Mouse (Mus musculus) forebrain, embryonic 15.5 days (tissue): ENCODE results near the gene Tmem88b. TPM values are rescaled to one million over a fixed set of nuclear protein-coding genes. Genes with fewer than 3 reads are reported as not detected.
"Not testable (repeated sequence)": the region's sequence is repeated elsewhere in the genome, so short reads cannot be mapped to it uniquely, and the experiment has no call there.

ENCODE experiments used
- ATAC-seq: fragments of 200-750 bp; cut with Nextera tagmentation; replicated peaks from 2 replicates; pipeline ENCODE4 v1.8.0; 2017; ENCODE audit warnings: mild to moderate bottlenecking, moderate TSS enrichment, moderate library complexity
- H3K27ac ChIP-seq: fragments of 300-500 bp; sonication (generic); replicated peaks from 2 replicates; pipeline ENCODE4 v1.5.1; 2015; ENCODE audit warnings: mild to moderate bottlenecking, inconsistent platforms
- H3K27me3 ChIP-seq: fragments of 300-500 bp; sonication (generic); 2 replicates; pipeline ENCODE4 v1.6.1; 2015; ENCODE audit warnings: inconsistent platforms
- H3K36me3 ChIP-seq: fragments of 300-500 bp; sonication (generic); 2 replicates; pipeline ENCODE4 v1.6.1; 2015; ENCODE audit warnings: mild to moderate bottlenecking, inconsistent platforms
- H3K4me1 ChIP-seq: fragments of 300-500 bp; sonication (generic); 2 replicates; pipeline ENCODE4 v1.6.1; 2015; ENCODE audit warnings: inconsistent platforms
- H3K4me2 ChIP-seq: fragments of 300-500 bp; sonication (generic); replicated peaks from 2 replicates; pipeline ENCODE4 v1.6.1; 2015; ENCODE audit warnings: mild to moderate bottlenecking, inconsistent platforms
- H3K4me3 ChIP-seq: fragments of 300-500 bp; sonication (generic); 2 replicates; pipeline ENCODE4 v1.5.1; 2015; ENCODE audit warnings: mild to moderate bottlenecking, inconsistent platforms
- H3K9ac ChIP-seq: fragments of 300-500 bp; sonication (generic); replicated peaks from 2 replicates; pipeline ENCODE4 v1.6.1; 2015; ENCODE audit warnings: mild to moderate bottlenecking, inconsistent platforms
- H3K9me3 ChIP-seq: fragments of 300-500 bp; sonication (generic); 2 replicates; pipeline ENCODE4 v1.6.1; 2016; ENCODE audit warnings: inconsistent platforms
- WGBS: fragments of 180-500 bp; shearing (Covaris S2); methylation state at CpG from one replicate; pipeline ENCODE4 v1.1.7; 2015; ENCODE audit warnings: mixed read lengths; 5-methylcytosine and 5-hydroxymethylcytosine counted together
- polyA plus RNA-seq: library from polyadenylated mRNA; unstranded; fragments of >200 nt; fragmentation: Nextera tagmentation; extraction: Ambion mirVana; gene quantifications from 2 replicates; pipeline ENCODE4 v1.2.1, GENCODE M21; 2015

The Tmem88b gene
- polyA plus RNA-seq, 1 experiment from 2014 or later = 0.29 TPM

DNA sequence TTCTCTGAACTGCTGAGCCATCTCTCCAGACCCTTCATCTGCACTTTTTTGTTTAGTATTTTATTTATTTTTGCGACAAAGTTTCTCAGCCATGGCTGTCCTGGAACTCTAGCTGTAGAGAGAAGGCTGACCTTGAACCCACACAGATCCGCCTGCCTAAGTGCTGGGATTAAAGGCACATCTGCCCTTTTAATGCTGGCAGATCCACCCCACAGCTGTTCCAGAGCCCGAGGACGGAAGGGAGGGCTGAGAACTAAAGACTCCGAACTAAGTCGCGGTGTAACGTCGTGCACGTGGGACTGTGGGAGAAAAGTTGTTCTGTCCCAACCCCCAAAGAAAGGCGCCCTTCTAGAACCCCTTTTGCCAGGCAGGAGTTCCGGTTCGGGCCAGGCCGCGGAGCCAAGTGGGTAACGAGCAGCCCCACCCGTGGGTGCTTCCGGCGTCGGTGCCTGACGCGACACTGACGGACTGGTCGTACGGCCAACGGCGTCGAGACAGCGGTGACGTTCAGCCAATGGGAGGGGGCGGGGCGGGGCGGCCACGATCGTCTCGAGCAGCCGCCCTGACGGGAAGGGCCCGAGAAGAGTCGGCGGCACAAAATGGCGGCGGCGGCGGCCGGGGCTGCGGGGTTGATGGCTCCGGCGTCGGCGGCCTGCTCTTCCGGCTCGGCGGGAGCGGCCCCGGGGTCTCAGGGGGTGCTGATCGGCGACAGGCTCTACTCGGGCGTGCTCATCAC lies 26.4 kb upstream of the Tmem88b start, which contains the start of gene Ccnl2:
Gene Ccnl2 (plus strand): TSS at position 561 of the 736 bp plus-strand sequence.
- Histone ChIP-seq H3K27me3 (no peaks in the 10 kb centered on the region), H3K27ac (peak within 1 kb of the TSS; percentile 88), H3K4me2 (peak within 1 kb of the TSS; percentile 88), H3K4me3 (peak within 1 kb of the TSS; percentile 97), H3K9me3 (no peaks in the 10 kb centered on the region), H3K36me3 (peaks cover 67% of the 10 kb centered on the region), H3K9ac (peak within 1 kb of the TSS; percentile 94), H3K4me1 (peaks cover 25% of the 10 kb centered on the region)
- ATAC-seq = peak; percentile 99
- WGBS = under 1% methylated on average over 60 of the region's 60 CpGs

DNA sequence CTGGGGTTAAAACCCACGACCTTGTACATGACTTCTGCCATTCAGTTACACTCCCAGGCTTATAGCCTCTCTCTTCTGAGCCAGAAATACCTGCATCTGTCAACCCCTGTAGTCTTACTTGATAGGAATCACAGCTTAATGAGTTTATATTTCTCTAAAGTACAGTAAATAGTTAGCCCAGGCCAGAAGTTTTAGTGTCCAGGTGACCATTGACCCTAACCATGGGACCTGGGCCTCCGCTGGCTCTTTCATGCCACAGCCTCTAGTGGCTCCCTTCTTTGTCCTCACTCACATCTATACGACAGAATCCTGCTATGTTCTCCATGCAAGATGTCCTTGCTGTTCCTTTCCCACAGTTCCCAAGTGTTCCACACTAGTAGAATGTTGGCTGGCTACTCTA lies 22.2 kb upstream of the Tmem88b start:
- H3K4me2 ChIP-seq = no peak overlapping the region
- WGBS = 93% methylated on average over 3 of the region's 3 CpGs
- no peaks in the 10 kb centered on the region for H3K9me3 ChIP-seq
- no peaks in the 10 kb centered on the region for H3K27me3 ChIP-seq
- H3K27ac ChIP-seq = no peak overlapping the region
- no peak overlapping the region for H3K9ac ChIP-seq
- ATAC-seq = no peak
- peaks cover 30% of the 10 kb centered on the region for H3K4me1 ChIP-seq
- peaks cover 44% of the 10 kb centered on the region for H3K36me3 ChIP-seq
- no peak overlapping the region for H3K4me3 ChIP-seq

DNA sequence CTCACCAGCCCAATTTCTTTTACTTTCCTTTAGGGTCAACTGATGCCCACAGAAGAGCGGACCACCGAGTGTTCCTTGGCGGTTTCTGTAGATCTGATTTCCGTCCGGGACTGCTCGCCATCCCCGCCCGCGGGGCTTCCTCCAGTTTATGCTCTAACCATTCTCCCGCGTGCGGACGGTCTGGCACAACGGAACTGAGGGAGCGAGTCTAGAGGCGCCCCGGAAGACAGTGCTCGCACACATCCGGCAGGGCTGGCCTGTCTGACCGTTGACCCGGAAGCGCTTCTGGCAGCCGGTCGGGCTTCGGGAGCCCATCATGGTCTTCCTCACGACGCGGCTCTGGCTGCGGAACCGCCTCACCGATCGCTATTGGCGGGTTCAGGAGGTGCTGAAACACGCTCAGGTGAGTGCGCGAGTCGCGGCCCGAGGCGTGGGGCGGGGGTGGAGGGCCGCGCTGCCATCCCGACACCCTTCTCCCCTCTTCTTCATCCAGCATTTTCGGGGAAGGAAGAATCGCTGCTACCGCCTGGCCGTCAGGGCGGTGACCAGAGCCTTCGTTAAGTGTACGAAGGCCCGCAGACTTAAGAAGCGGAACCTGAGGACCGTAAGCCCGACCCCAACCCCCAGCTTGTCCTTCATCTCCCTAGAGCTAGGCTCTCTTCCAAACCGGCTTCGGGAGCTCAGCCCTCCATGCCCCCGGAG lies 17.8 kb upstream of the Tmem88b start:
- under 1% methylated on average over 58 of the region's 58 CpGs for WGBS
- Histone ChIP-seq H3K27me3 (no peaks in the 10 kb centered on the region), H3K9ac (peak overlapping the region; percentile 69), H3K4me1 (peaks cover 26% of the 10 kb centered on the region), H3K27ac (peak overlapping the region; percentile 59), H3K36me3 (peaks cover 20% of the 10 kb centered on the region), H3K4me2 (peak overlapping the region; percentile 62), H3K9me3 (no peaks in the 10 kb centered on the region), H3K4me3 (peak overlapping the region; percentile 57)
- peak; percentile 98 for ATAC-seq

DNA sequence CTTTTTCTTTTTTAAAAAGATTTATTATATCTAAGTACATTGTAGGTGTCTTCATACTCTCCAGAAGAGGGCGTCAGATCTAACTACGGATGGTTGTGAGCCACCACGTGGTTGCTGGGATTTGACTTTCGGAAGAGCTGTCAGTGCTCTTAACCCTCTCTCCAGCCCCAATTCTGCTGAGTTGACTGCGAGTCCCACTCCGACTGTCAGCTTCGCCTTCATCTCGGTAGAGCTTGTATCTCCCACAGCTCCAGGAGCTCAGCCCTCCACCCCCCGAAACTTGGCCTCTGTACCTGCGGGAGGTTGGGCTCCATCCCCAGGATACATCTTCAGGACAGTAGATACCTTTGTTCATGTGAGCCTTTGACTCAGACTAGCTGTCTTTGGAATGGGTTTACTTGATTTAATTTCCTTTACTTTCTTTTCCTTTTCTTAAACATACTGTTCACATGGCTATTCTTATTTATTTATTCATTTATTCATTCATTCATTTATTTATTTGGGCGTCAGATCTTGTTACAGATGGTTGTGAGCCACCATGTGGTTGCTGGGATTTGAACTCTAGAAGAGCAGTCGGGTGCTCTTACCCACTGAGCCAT lies 17.2 kb upstream of the Tmem88b start, which contains the start of gene Mrpl20:
Gene Mrpl20 (plus strand): TSS at position 138 of the 599 bp plus-strand sequence.
- Histone ChIP-seq H3K27ac (peak within 1 kb of the TSS; percentile 59), H3K4me1 (peaks cover 26% of the 10 kb centered on the region), H3K27me3 (no peaks in the 10 kb centered on the region), H3K9me3 (no peaks in the 10 kb centered on the region), H3K4me3 (peak within 1 kb of the TSS; percentile 57), H3K9ac (peak within 1 kb of the TSS; percentile 69), H3K4me2 (peak within 1 kb of the TSS; percentile 62), H3K36me3 (peaks cover 14% of the 10 kb centered on the region)
- ATAC-seq = 0 out of 2 replicates have a peak, but pooled peaks have one; percentile 44
- 7% methylated on average over 12 of the region's 12 CpGs for WGBS

DNA sequence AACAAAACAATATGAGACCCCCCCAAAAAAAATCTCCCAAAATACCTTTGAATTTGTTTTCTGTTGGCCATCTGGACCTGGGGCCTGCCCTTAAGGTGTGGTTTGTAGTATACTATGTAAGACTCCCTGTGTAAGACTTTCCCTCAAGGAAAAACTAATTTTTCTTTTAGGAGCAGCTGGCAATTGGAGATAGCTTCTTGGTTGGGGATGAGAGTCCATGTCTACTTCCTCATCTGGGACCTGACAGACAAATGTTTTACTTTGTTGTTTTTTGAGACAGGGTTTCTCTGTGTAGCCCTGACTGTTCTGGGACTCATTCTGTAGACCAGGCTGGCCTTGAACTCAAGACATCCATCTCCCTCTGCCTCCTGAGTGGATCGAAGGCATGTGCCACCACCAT lies 16.4 kb upstream of the Tmem88b start:
- H3K27ac ChIP-seq = no peak overlapping the region
- H3K36me3 ChIP-seq = peaks cover 8% of the 10 kb centered on the region
- H3K9ac ChIP-seq = no peak overlapping the region
- no peak overlapping the region for H3K4me2 ChIP-seq
- 100% methylated on average over 1 of the region's 1 CpGs for WGBS
- H3K4me3 ChIP-seq = no peak overlapping the region
- H3K27me3 ChIP-seq = no peaks in the 10 kb centered on the region
- peaks cover 26% of the 10 kb centered on the region for H3K4me1 ChIP-seq
- H3K9me3 ChIP-seq = no peaks in the 10 kb centered on the region
- no peak for ATAC-seq

DNA sequence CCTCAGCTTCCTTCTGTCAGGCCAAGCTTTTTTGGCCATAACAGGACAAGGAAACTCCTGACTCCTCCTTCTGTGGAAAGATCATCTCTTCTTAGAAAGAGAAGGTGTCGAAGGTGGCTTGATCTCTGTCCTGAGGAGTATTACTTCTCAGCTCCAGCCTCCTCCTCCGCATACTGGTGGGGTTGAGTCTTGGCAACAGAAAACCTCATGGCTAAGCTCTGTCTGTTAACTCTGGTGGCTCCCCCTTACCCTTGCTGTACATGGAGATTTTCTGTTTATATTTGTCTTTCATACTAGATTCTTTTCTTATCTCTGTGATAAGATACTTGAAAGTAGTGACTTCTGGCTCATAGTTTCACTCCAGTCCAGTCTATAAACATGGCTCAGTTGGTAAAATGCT lies 8.1 kb upstream of the Tmem88b start:
- Histone ChIP-seq H3K27ac (no peak overlapping the region), H3K9me3 (no peaks in the 10 kb centered on the region), H3K9ac (no peak overlapping the region), H3K27me3 (no peaks in the 10 kb centered on the region), H3K36me3 (no peaks in the 10 kb centered on the region), H3K4me3 (no peak overlapping the region), H3K4me2 (no peak overlapping the region), H3K4me1 (no peaks in the 10 kb centered on the region)
- ATAC-seq = no peak
- WGBS = 86% methylated on average over 2 of the region's 2 CpGs

DNA sequence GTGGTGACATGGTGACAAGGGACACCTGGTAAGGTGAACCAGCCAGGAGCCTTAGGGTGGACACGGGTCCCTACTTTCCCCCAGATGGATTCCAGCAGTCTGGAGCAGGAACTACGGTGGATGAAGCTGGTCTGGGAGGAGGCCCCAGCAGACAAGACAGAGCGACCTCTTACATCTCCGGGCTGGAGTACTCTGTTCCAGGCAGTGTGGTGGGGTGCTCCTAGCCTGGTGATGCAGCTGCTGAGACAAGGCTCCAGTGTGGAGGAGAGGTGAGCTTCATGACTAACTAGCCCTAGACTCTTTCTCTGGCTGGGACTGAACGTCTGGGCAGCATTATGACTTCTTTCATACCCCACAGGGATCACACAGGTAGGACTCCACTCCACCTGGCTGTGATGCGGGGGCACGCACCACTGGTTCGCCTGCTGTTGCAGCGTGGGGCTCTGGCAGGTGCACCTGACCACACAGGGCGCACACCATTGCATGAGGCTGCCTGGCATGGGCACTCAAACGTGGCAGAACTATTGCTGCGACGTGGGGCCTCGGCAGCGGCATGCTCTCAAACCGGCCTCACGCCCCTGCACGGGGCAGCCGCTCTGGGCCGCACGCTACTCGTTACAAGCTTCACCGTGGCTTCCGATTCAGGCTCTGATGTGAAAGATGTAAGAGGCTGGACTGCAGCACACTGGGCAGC lies 5.7 kb upstream of the Tmem88b start:
- no peak overlapping the region for H3K4me3 ChIP-seq
- H3K9me3 ChIP-seq = no peaks in the 10 kb centered on the region
- no peaks in the 10 kb centered on the region for H3K36me3 ChIP-seq
- no peak overlapping the region for H3K9ac ChIP-seq
- WGBS = 80% methylated on average over 24 of the region's 24 CpGs
- H3K27me3 ChIP-seq = no peaks in the 10 kb centered on the region
- ATAC-seq = no peak
- no peak overlapping the region for H3K4me2 ChIP-seq
- no peak overlapping the region for H3K27ac ChIP-seq
- H3K4me1 ChIP-seq = no peaks in the 10 kb centered on the region

DNA sequence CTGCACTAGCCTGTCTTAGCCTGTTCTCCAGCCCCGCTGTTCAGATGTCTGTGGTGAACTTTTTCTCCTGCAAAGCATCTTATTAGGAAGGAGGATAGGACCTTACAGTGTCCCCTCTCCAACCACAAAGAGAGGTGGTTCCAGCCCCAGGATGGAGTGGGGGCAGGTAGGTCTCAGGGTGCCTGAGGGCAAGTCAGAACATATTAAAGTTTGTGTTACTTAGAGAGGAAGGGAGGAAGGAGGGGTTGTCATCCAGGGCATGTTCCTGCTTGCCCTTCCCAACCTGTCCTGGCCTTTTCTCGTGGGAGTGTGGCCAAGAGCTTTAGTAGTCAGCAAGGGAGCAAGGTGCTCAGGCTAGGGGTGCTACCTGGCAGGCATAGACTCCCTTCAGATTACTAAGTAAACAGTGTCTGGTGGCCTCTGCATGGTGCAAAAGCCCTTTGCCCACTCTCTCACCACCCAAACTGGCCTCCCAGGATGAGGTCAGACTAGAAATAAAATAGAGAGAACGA lies 5.0 kb upstream of the Tmem88b start:
- Histone ChIP-seq H3K4me3 (no peak overlapping the region), H3K9ac (no peak overlapping the region), H3K27ac (no peak overlapping the region), H3K36me3 (no peaks in the 10 kb centered on the region), H3K4me2 (no peak overlapping the region), H3K27me3 (no peaks in the 10 kb centered on the region), H3K4me1 (no peaks in the 10 kb centered on the region), H3K9me3 (no peaks in the 10 kb centered on the region)
- WGBS = 71% methylated on average over 3 of the region's 3 CpGs
- no peak for ATAC-seq

DNA sequence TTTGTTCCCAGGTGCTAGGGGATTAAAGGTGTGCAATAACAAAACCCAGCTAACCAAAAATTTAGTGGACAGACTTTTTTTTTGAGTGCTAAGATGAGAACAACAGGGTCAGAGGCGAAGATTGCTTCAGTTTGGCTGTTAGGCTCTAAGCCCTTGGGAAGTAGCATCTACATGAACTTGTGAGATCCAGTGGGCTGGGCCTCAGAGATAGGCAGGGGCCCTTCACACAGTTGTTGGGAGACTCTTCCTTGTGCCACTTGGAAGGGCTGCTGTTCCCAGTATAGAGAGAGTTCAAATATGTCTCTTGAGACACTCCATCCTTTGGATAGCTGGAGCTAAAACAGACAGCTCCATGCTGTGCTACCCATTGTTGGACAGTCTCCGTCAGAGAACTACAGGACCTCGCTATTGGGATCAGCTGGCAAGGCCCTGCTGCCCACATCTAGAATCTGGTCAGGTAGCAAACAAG lies 4.4 kb upstream of the Tmem88b start, which contains the start of gene Ankrd65:
Gene Ankrd65 (plus strand): TSS at position 419 of the 469 bp plus-strand sequence.
- no peak for ATAC-seq
- WGBS = 82% methylated on average over 3 of the region's 3 CpGs
- no peak within 1 kb of the TSS for H3K4me2 ChIP-seq
- H3K4me1 ChIP-seq = peaks cover 3% of the 10 kb centered on the region; the same call in 1 of the 2 replicates
- no peaks in the 10 kb centered on the region for H3K9me3 ChIP-seq
- H3K4me3 ChIP-seq = no peak within 1 kb of the TSS
- H3K9ac ChIP-seq = no peak within 1 kb of the TSS
- H3K27ac ChIP-seq = no peak within 1 kb of the TSS
- no peaks in the 10 kb centered on the region for H3K27me3 ChIP-seq
- H3K36me3 ChIP-seq = no peaks in the 10 kb centered on the region

DNA sequence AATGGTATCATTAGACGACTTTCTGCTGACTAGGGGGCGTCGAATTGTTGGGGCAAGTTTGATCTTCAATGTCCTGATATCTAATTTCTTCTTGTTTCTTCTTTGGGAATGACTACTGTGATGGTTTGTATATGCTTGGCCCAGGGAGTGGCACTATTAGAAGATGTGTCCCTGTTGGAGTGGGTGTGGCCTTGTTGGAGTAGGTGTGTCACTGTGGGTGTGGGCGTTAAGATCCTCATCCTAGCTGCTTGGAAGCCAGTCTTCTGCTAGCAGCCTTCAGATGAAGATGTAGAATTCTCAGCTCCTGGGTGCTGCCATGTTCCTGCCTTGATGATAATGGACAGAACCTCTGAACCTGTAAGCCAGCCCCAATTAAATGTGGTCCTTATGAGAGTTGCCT lies 3.2 kb upstream of the Tmem88b start:
- not testable (repeated sequence) for H3K4me3 ChIP-seq, H3K9me3 ChIP-seq, H3K27ac ChIP-seq, H3K4me1 ChIP-seq, H3K36me3 ChIP-seq, H3K27me3 ChIP-seq, H3K9ac ChIP-seq, H3K4me2 ChIP-seq, ATAC-seq
- WGBS = 77% methylated on average over 4 of the region's 4 CpGs

DNA sequence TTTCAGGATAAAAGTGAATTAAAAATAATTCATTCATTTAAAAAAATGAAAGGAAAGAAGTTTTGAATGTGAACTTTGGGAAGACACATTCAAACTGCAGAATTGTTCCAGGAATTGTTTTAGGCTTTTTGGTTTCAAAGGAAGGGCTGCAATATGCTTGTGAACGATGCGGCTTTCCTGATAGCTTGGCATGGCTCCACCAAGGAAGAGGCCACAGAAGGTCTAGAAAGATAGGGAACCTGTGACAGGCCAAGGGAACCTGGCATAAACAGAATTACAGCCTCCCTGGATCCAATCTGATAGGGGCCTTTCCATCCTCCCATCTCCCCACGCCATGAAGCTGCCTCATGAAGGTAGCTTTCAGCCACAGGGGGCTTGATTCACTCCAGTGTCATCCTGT lies 2.6 kb upstream of the Tmem88b start:
- no peak overlapping the region for H3K27ac ChIP-seq
- ATAC-seq = no peak
- H3K27me3 ChIP-seq = no peaks in the 10 kb centered on the region
- peaks cover 14% of the 10 kb centered on the region for H3K4me1 ChIP-seq
- H3K9ac ChIP-seq = no peak overlapping the region
- no peaks in the 10 kb centered on the region for H3K9me3 ChIP-seq
- no peak overlapping the region for H3K4me2 ChIP-seq
- no peak overlapping the region for H3K4me3 ChIP-seq
- no peaks in the 10 kb centered on the region for H3K36me3 ChIP-seq
- WGBS = 81% methylated on average over 3 of the region's 3 CpGs
